Mouse (Mus musculus) cerebellum, postnatal 25 days (tissue): ENCODE measurements around the gene Commd2.

Experiments
- DNase-seq, 2 experiments: peaks; one replicate each; pipeline ENCODE4 v3.0.0; 2021; ENCODE audit warnings: mixed read lengths in 2 of 2

Commd2 gene

DNA sequence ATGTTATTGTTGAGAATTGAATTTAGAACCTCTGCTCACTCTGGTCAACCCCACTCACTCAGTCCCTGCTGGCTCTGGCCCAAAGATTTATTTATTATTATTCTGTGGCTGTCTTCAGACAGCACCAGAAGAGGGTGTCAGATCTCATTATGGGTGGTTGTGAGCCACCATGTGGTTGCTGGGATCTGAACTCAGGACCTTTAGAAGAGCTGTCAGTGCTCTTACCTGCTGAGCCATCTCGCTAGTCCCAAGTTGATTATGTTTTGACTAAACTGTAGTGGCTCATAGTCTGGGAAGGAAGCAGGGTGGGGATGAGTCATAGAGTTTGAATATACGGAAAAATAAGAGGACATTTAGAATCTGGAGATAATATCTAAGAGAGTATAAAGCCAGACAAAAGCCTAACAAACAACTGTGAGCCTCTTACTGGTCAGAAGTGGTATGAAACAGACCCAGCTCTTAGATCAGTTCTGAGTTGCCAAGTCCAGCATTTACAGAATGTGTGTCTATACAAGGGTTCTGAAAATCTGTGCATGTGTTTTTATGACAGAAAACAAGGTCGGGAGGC, 39.0 kb downstream of the Commd2 start:
- DNase-seq = no peak

DNA sequence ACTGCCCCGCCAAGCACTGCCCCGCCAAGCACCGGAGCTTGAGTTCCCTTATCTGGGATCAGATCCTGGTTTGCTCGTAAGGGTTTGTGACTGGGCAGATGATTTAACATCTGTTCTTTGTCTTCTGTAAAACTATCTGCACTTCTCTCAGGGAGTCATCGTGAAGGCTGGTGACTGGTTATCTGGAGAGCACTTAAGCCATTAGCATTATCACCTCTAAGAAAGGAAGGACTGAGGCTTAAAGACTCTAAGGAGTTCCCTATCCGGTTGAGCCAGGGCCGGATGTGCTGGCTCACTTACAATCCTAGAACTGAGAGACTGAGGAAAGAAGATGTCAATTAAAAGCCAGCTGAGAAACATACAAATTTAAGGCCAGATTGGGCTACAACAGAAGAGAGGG, 39.7 kb downstream of the Commd2 start:
- no peak for DNase-seq

DNA sequence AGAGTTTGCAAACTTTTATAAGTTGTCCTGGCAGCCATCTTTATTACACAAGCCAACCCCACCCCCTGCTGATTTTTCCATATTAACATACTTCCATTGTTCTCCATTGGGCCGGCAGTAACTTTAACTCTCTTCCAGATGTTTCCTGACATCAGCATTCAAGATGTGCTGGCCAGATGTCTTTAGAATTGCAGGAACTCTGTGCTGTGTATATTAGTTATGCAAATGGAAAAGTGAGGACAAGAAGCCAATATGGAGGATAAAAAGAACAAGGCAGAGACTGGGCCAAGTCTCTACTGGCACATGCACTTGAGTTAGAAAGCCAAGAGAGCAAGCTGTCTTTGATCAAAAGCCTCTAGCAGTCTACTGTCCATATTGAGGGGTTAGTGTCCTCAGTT, 46.9 kb downstream of the Commd2 start:
- DNase-seq = no peak

DNA sequence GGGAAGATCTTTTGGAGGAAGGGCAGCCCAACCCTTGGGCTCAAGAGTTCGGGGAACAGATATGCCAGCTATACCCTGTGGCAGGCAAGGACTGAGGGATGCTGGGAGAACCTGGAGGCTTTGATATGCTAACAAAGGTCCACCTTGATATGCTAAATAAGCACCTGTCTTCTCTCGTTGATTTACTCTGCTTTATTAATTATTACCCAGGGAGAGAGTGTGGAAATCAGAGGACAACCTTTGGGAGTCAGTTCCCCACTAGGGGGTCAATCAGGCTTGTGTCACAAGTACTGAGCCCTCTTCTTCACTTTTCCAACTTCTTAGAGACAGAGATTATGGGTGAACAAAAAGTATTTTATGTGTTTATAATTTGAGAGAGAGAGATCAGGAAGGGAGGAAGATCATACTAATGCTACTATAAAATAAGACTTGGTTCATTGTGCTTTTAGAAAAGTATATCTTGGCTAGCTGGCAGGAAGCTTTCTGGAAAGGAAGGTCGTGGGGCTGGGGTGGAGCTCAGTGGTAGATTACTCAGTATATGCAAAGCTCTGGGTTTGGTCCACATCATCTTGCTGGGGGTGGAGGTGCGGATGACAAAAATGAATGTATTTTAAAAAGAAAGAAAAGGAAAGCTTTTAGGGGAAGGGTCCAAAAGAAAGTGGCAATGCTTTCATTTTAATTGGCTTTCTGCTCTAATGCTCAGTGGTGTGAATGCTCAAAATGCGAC, 47.5 kb downstream of the Commd2 start:
- DNase-seq = no peak

DNA sequence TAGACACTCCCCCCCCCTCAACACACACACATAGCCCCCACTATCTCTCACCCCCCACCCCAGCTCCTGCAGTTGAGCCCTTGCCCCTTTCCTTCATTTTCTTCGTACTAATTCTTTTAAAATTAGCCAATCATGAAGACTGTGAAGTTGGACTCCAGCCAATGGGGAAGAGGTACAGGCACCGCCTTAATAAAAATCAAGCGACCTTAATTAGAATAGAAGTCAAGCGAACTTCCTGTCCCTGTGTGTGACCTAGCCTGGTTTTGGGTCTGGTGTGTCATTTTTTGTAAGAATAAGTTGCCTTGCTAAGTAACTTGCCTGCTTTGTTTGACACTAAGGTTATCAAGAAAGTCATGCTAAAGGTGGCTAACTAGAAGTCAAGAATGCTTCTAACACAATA, 48.9 kb downstream of the Commd2 start:
- DNase-seq = no peak

DNA sequence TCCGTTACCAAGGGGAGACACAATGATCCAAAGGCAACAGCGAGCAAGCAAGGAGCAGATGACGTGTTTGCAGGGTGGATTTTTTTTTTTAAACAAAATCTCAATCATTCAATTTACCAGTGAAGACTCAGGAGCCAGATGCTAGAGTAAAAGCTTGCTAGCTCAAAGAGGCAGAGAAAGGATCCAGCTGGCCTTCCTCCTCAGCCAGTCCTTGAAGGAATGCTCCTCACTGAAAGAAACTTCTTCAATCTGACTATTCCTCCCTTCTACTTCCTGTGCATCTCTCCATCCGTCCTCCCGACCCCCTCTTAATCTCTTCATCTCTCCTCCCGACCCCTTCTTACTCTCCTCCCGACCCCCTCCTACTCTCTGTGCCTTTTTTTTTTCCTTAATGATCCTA, 54.9 kb downstream of the Commd2 start:
- no peak for DNase-seq

DNA sequence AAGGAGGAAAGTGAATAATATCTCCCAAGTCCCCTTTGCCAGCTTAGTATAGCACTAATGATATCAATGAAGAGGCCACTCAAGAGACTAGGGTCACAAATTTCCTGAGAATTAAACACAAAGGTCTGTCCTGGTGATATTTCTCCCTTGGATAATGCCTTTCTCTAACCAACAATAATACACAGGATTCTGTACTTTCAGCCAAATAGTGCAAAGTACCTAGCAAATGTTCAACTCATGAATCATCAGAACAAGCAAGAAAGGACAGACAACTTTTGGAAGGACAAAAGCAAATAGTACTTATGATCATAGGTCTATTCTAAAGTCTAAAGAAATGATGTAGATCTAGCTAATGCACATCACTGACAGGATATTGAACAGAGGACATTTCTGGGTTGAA, 56.0 kb downstream of the Commd2 start:
- no peak for DNase-seq
